Mouse (Mus musculus) heart, adult 2 months (tissue): Measurements from ENCODE around the gene Cdh18. TPM values are rescaled to one million over a fixed set of nuclear protein-coding genes. Genes with fewer than 3 reads are reported as not detected.

Experiments
- DNase-seq, 2 experiments: peaks; one replicate each; pipeline ENCODE4 v3.0.0; 2021
- H3K27ac ChIP-seq: fragments of 200-600 bp; 2 replicates; pipeline ENCODE4 v1.8.1; 2022
- H3K27me3 ChIP-seq: fragments of 200-500 bp; 2 replicates; pipeline ENCODE4 v1.6.1; 2012; ENCODE audit warnings: mild to moderate bottlenecking, low read length, inconsistent platforms, mixed read lengths; ENCODE audit not compliant: control insufficient read depth, insufficient read depth
- H3K36me3 ChIP-seq: fragments of 200-500 bp; 2 replicates; pipeline ENCODE4 v1.6.1; 2012; ENCODE audit warnings: low read length, inconsistent platforms; ENCODE audit not compliant: control insufficient read depth, insufficient read depth
- H3K4me1 ChIP-seq: fragments of 200-500 bp; 2 replicates; pipeline ENCODE4 v1.6.1; 2011; ENCODE audit warnings: low read length; ENCODE audit not compliant: control insufficient read depth, insufficient read depth
- H3K4me3 ChIP-seq: fragments of 200-600 bp; 2 replicates; pipeline ENCODE4 v1.8.1; 2022
- H3K79me2 ChIP-seq: fragments of 200-500 bp; replicated peaks from 2 replicates; pipeline ENCODE4 v1.6.1; 2012; ENCODE audit warnings: mild to moderate bottlenecking, inconsistent platforms, low read length, moderate library complexity, mixed read lengths; ENCODE audit not compliant: control insufficient read depth, insufficient read depth
- H3K9ac ChIP-seq: fragments of 200-500 bp; 2 replicates; pipeline ENCODE4 v1.6.1; 2012; ENCODE audit warnings: low read depth, mild to moderate bottlenecking, control low read depth, inconsistent platforms, low read length, mixed read lengths
- CTCF ChIP-seq: fragments of 200-600 bp; IDR thresholded peaks from 2 replicates; pipeline ENCODE4 v1.8.1; 2022; ENCODE audit warnings: antibody characterized with exemption, mild to moderate bottlenecking, moderate library complexity
- EP300 ChIP-seq: fragments of 200-500 bp; IDR thresholded peaks from 2 replicates; pipeline ENCODE4 v1.6.1; 2011; ENCODE audit warnings: low read depth, low read length, control low read depth; ENCODE audit not compliant: insufficient read depth
- POLR2A ChIP-seq: fragments of 200-500 bp; IDR thresholded peaks from 2 replicates; pipeline ENCODE4 v1.6.1; 2011; ENCODE audit warnings: mild to moderate bottlenecking, low read depth, low read length, control low read depth; ENCODE audit not compliant: insufficient read depth
- WGBS: fragments of 180-500 bp; shearing (Covaris S2); methylation state at CpG from one replicate; pipeline ENCODE4 v1.1.7; 2018; 5-methylcytosine and 5-hydroxymethylcytosine counted together
- intact Hi-C: fragments of 180-260 bp; cut with DNase I; formaldehyde crosslinking; loops from one replicate; pipeline ENCODE4 v1.15.1; 2025
- polyA plus RNA-seq: library from polyadenylated mRNA; depleted of rRNA; stranded (reverse); fragments of >200 nt; gene quantifications from 2 replicates; pipeline ENCODE4 v1.2.3, GENCODE M21; 2012
- total RNA-seq, 2 experiments: library from RNA; stranded (reverse); gene quantifications; 2 replicates each; pipeline ENCODE4 v1.2.3; 2021

The Cdh18 gene
- total and polyA plus RNA-seq, 3 experiments = 0.04 TPM; not detected in 2

DNA sequence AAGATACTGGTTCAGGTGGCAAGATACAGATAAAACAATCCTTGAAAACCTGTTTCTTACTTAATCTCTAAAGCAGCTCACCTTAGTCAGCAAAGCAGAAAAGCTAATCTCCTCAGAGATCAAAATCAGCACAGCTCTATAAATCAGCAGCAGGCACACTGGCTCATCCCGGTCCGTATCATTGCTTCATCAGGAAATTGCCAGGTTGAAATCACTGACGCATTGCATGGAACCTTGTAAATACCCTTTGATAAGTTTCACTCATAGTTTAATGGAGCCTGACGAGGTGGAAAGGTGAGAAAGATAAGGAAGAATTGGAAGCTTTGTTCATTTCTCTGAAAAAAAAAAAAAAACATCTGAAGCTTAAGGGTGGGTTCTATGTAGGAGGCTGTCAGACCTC lies 837.0 kb downstream of the Cdh18 start:
- no peaks in the 10 kb centered on the region for H3K27me3 ChIP-seq
- DNase-seq = no peak
- WGBS = 64% methylated on average over 4 of the region's 4 CpGs
- TF ChIP-seq POLR2A = no peak
- TF ChIP-seq CTCF = no peak
- TF ChIP-seq EP300 = no peak
- no peaks in the 10 kb centered on the region for H3K79me2 ChIP-seq
- H3K27ac ChIP-seq = no peak overlapping the region
- intact Hi-C loops = no loop called here
- H3K9ac ChIP-seq = no peak overlapping the region
- H3K4me3 ChIP-seq = no peak overlapping the region
- no peaks in the 10 kb centered on the region for H3K36me3 ChIP-seq
- no peaks in the 10 kb centered on the region for H3K4me1 ChIP-seq

DNA sequence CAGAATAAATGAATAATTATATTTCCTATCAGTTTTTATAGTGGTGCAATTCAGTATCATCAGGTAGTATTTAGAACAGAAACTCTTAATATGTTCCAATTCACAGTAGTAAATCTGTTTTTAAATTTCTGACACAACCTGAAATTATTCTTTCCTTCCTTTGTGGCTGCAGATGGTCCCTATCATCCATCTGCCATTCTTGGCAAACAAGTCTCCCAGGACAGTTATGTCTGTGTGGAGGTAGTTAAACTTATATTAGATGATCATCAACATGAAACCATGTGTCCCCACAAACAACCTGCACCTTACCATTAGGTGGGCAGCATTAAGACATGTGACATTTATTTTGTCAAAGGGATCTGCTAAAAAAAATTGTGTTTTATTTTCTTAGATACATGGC lies 847.8 kb downstream of the Cdh18 start:
- Histone ChIP-seq H3K4me1 (no peaks in the 10 kb centered on the region), H3K9ac (no peak overlapping the region), H3K4me3 (no peak overlapping the region), H3K27me3 (no peaks in the 10 kb centered on the region), H3K79me2 (no peaks in the 10 kb centered on the region), H3K36me3 (no peaks in the 10 kb centered on the region), H3K27ac (no peak overlapping the region)
- no peak for DNase-seq
- intact Hi-C loops = no loop called here
- TF ChIP-seq POLR2A (no peak), EP300 (no peak), CTCF (no peak)

GRCm38 (mm10) chr15:23403792-23404191 lies 855.0 kb downstream of the Cdh18 start:
- H3K27ac ChIP-seq = no peak overlapping the region
- no peaks in the 10 kb centered on the region for H3K79me2 ChIP-seq
- intact Hi-C loops = no loop called here
- WGBS = 81% methylated on average over 2 of the region's 2 CpGs
- no peak for DNase-seq
- TF ChIP-seq POLR2A (no peak), EP300 (no peak), CTCF (no peak)
- no peaks in the 10 kb centered on the region for H3K36me3 ChIP-seq
- no peak overlapping the region for H3K9ac ChIP-seq
- no peaks in the 10 kb centered on the region for H3K4me1 ChIP-seq
- no peak overlapping the region for H3K4me3 ChIP-seq
- no peaks in the 10 kb centered on the region for H3K27me3 ChIP-seq

DNA sequence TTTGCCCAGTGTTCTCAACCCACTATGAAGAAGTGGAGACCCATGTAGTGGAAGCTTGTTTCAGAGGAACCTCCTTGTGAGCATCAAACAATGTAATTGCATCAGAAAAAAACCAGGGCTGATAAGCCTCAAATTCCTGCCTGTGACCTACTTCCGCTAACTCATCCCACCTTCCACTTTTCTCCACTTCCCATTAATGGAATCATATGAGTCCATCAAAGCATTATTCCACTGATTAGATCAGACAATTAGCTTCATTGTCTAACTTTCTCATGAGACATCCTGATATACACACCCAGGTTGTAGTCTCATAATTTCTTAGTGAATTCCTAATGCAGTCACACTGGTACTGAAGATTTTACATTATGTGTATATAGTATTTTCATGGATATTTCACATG lies 859.4 kb downstream of the Cdh18 start:
- H3K27ac ChIP-seq = no peak overlapping the region
- TF ChIP-seq EP300 (no peak), CTCF (no peak), POLR2A (no peak)
- no peaks in the 10 kb centered on the region for H3K36me3 ChIP-seq
- no peaks in the 10 kb centered on the region for H3K79me2 ChIP-seq
- intact Hi-C loops = no loop called here
- no peak overlapping the region for H3K9ac ChIP-seq
- DNase-seq = no peak
- WGBS = 68% methylated on average over 1 of the region's 1 CpGs
- H3K4me3 ChIP-seq = no peak overlapping the region
- H3K27me3 ChIP-seq = no peaks in the 10 kb centered on the region
- H3K4me1 ChIP-seq = no peaks in the 10 kb centered on the region

DNA sequence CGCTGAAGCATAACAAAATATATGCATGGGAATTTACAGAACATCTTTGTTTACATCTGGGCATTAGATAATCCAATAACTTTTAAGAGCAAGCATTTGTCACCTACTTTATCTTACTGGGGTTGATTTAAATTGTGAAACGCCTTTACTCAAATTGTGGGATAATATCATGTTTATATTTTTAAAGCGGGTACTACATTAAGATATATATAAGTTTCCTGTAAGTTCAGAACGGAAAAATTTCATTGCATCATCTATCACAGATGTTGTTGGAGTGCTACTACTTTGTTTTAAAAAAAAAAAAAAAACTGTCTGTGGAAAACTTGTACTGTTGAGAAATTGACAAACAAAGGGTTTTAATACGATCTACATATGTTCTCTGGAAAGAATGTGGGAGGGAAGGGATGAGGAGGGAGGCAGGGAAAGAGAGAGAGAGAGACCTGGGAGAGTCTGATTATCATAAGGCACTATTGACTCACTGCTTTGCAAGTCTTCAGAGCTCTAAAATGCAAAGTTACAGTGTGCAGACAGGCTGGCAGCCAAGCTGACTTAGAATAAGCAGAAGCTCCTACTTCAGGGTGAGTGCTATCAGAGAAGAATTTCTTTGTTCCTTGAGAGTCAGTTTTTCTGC lies 867.7 kb downstream of the Cdh18 start:
- no peaks in the 10 kb centered on the region for H3K79me2 ChIP-seq
- no peaks in the 10 kb centered on the region for H3K4me1 ChIP-seq
- intact Hi-C loops = no loop called here
- no peak for DNase-seq
- no peak overlapping the region for H3K27ac ChIP-seq
- 57% methylated on average over 5 of the region's 5 CpGs for WGBS
- no peak overlapping the region for H3K4me3 ChIP-seq
- no peaks in the 10 kb centered on the region for H3K36me3 ChIP-seq
- H3K9ac ChIP-seq = no peak overlapping the region
- no peaks in the 10 kb centered on the region for H3K27me3 ChIP-seq
- no peak for TF ChIP-seq EP300
- TF ChIP-seq CTCF = no peak

DNA sequence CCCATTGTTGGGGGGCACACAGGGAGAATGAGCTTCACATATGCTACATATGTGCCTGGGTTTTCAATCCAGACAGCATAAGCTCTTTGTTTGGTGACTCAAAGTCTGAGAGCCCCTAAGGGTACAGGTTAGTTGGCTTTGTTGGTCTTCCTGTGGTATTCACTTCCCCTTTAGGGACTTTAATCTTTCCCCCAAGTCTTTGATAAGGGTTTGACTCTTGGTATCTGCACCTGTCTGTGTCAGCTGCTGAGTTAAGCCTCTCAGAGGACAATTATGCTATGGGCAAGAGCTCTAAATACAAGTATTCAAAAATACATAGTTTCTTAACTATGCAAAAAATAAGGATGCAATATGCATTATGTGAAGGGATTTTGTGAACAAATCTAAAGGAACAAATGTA lies 869.3 kb downstream of the Cdh18 start:
- H3K79me2 ChIP-seq = no peaks in the 10 kb centered on the region
- H3K4me3 ChIP-seq = no peak overlapping the region
- intact Hi-C loops = no loop called here
- H3K9ac ChIP-seq = no peak overlapping the region
- no peak for DNase-seq
- H3K27me3 ChIP-seq = no peaks in the 10 kb centered on the region
- TF ChIP-seq EP300 (no peak), POLR2A (no peak), CTCF (no peak)
- H3K36me3 ChIP-seq = no peaks in the 10 kb centered on the region
- H3K4me1 ChIP-seq = no peaks in the 10 kb centered on the region
- no peak overlapping the region for H3K27ac ChIP-seq
